Mouse (Mus musculus): ENCODE data around the gene Pate2. TPM values are rescaled to one million over a fixed set of nuclear protein-coding genes. Genes with fewer than 3 reads are reported as not detected.
"Not testable (repeated sequence)": the region's sequence is repeated elsewhere in the genome, so short reads cannot be mapped to it uniquely, and the experiment has no call there.

Pate2 gene
- total RNA-seq, 1 experiment from 2014 or later = 0.52 TPM

DNA sequence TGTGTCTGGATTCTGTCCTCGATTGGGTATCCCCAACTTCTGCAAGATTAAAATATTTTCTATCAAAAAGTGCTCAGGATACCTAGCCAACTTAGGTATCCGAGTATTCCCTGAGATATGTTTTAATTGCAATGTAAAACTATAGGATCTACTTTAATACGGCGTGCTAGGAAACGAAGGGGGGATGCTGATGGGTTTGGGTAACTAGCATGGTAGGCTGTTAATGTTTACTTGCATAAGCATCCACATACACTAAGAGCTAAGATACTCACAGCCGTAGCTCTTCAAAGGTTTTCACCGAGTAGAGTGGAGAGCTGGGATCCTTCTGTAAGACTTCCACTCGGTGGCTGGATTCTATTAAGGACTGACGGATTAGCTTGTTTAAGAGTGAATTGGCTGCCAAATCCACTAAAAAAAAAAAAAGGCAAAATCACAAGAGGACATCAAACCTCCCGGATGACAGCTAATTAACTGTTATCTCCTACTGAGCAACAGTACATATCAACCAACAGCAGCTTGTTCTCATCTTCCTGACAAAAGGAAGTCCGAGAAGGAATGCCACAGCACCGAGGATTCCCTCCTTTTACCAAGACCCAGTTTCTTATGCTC is 13.5 kb upstream of the Pate2 start:
- no peak for DNase-seq

GRCm38 (mm10) chr9:35558257-35559008 is 11.7 kb upstream of the Pate2 start, which contains the start of the genes Ddx25 and Pus3:
Ddx25 (minus strand) TSS chr9:35558528.
Pus3 (plus strand) TSS chr9:35558595.
- peak; percentile 42 for DNase-seq

DNA sequence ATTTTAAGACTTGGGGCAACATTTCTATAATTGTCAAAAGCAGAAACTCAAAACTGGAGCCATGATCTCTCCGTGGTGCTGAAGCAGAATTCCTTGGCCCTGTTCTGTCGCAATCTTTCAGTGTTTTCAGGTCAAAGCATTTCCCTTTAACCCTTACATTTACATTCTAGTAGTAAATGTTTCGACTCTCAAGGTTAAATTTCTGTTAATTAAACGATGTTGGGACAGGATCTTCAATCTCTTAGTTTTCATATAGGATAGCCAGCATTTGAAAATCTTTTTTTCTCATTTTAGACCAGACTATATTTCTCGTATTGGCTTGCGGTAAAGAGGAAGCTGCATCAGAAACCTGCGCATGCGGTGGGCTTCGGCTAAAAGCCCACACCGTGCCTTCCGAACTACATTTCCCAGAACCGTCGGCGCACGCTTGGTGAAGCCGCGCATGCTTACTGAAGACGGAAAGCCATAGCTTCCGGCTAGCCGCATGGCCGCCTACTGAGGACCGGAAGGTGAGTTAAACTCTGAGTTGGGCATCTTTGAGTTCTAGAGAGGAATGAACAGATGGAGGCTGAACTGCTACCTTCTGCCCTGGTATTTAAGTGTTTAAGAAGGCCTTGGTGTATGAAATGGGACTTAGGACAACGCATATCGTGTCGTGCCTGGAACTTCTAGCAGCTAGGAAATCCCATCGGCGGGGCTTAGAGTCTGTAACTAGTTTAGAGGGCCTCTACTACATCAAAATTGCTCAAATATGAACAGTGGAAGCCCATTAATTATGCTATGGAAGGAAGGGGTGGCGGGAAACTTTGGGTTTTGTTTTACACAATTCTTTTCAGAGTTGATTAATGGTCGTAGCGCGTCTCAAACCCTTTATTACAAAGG is 10.8 kb upstream of the Pate2 start:
- DNase-seq = peak; percentile 71

DNA sequence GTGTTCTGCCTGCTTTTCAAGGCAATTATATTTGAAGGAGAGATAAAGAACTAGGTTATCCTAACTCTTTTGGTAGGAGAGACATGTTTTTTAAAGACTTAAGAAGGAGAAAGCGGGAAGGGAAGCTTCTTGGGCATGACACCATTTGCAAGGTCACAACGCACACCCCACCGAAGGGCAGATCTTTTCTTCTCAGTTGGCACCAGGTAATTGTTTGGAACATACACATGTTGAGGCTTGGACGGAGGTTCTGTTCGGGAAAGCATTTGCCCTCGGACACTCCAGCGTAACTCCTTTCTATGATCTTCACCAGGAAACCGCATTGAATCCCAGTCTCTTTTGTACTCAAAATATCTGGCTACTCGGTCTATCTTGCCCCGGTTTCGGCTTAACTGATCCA is 9.0 kb upstream of the Pate2 start:
- no peak for DNase-seq

DNA sequence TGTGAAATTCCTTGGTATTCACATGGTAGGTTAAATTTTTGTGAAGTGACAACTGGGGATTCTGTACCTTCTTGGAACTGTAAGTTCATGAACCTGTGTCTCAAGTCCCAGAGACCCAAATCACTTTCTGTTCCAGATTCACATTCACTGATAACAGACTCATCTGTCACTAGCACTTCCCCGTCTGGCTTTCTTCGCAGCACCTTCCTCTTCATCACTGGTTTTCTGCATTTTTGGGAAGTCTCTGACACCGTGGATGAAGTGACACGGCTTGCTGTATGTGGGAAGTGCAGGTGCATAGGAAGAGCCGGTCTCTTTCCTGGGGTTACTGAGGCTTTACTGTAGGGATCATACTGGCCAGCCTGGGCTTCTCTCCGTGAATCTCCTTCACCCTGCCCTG is 8.5 kb upstream of the Pate2 start:
- DNase-seq = no peak

GRCm38 (mm10) chr9:35564536-35565240 is 5.4 kb upstream of the Pate2 start:
- no peak for DNase-seq

DNA sequence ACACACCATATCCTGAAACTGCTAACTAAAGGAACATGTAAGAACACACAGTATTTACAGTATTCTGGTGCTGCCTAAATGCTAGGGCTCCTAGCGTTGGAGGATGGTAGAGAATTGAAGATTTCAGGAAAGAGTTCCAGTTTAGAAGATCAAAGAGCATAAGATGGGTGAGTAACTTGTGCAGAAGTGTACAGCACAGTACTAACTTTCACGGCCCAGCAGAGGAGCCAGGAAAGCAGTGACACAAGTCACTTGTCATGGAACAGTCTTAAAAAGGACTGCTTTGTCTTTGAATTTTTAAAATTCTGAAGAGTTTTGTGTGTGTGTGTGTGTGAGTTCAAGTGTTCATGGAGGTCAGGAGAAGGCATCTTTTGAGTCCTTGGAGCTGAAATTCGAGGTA is 2.1 kb upstream of the Pate2 start:
- no peak for DNase-seq

- DNase-seq = no peak
Measured at GRCm38 (mm10) chr9:35570663-35571062, 579 bp downstream of the Pate2 start.

DNA sequence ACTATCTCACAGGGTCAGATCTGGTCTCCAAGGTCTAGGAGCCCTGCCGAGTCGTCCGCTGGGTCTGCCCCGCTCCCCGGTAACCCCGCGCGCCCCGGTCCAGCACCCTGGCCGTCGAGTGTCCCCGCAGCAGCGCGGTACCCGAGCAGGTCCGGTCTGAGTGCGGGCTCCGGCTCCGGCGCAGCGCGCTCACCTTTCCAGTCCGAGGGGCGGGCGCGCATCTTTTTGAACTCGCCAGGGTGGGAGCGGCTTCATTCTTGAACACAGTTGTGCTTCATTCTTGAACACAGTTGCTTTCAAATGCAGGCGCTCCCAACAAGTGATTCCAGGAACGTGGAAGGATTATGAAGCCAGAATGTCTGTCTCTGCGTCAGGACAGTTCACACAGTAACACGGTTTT is 4.3 kb downstream of the Pate2 start:
- DNase-seq = no peak

- DNase-seq = no peak
Measured at GRCm38 (mm10) chr9:35587674-35588073, 17.6 kb downstream of the Pate2 start.

DNA sequence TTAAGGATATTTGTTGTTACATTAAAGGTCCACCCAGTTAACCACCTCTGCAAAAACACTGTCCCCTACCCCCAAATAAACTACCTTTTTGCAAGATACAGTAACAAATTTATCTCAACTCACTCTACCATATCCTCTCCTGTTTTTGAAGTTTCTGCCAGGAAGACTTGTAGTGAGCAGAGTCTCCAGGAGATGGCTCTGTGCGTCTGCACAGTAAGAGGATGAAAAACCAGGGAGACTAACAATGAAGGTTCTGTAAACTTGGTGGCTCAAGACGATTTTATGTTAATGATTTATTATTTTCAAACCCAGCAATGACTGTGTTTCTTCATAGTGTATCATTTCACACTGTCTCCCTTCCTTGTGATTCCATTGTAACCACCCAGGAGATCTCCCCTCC is 22.8 kb downstream of the Pate2 start:
- DNase-seq = no peak

- DNase-seq = no peak
Measured at GRCm38 (mm10) chr9:35607647-35608405, 37.7 kb downstream of the Pate2 start.

DNA sequence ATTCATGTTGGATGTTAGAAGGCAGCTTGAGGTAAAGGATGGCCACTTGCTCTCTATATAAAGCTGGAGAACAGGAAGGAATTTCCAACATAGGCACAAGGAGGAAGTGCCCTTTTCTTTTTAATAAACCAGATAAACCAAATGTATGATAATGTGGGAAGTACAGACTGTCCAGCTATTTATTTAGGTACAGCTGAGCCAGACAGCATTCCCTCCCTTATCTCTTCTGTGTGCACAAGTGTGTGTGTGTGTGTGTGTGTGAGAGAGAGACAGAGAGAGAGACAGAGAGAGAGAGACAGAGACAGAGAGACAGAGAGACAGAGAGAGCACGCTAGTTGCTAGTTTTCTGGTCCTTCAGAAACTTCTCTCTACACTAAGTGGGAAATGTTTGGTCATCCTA is 41.8 kb downstream of the Pate2 start, which contains the start of gene Pate4:
TSS of gene Pate4 (minus strand) at position 101 of the 400 bp plus-strand sequence.
- DNase-seq = no peak

- DNase-seq = no peak
Measured at GRCm38 (mm10) chr9:35614005-35614404, 43.9 kb downstream of the Pate2 start.

DNA sequence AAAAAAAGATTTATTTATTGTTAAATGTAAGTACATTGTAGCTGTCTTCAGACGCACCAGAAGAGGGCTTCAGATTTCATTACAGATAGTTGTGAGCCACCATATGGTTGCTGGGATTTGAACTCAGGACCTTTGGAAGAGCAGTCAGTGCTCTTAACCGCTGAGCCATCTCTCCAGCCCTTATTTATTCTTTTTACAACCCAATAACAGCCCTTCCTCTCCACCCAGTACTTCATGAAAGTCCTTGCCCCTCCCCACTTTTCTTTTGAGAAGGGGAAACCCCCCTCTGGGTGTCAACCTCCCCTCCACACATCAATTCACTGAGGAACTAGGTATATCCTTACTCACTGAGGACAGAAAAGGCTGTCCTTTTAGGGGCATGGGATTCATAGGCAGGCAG is 46.7 kb downstream of the Pate2 start:
- DNase-seq = not testable (repeated sequence)

DNA sequence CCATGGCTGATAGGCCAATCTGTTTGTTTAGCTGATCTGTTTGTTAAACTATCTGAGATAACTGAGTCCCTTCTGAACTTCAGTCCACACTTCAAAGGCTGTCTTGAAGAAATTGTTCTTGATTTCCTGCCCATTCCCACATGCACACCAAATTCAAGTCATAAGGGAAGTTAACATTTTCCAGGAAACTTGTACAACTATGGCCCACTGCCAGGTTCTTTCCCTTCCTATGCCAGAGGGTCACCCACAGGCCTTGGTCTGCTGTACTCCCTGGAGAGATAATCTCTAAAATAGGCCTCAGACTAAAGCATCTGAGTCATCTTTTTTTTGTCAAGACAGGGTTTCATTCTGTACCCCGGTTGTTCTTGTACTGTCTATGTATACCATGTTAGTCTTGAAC is 62.9 kb downstream of the Pate2 start:
- DNase-seq = no peak

- no peak for DNase-seq
Measured at GRCm38 (mm10) chr9:35648102-35648501, 78.0 kb downstream of the Pate2 start, which contains the start of gene Pate3. Pate3 (minus strand) TSS chr9:35648202.

DNA sequence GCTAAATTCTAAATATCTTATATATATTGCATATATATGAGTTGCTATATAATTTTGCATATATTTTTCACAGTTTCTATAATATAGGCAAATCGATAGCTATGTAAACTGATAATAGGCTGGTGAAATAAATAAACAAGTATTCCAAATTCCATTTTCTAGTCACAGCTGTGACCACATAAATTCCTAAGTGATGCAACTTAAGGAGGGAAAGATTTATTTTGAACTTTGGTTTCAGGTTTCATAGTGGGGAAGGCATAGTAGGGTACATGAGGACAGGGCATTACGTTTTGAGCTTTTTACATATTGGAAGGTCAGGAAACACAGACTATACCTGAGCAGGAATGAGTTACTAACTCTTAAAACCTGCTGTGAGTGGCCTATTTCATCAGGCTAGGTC is 103.5 kb downstream of the Pate2 start:
- no peak for DNase-seq

DNA sequence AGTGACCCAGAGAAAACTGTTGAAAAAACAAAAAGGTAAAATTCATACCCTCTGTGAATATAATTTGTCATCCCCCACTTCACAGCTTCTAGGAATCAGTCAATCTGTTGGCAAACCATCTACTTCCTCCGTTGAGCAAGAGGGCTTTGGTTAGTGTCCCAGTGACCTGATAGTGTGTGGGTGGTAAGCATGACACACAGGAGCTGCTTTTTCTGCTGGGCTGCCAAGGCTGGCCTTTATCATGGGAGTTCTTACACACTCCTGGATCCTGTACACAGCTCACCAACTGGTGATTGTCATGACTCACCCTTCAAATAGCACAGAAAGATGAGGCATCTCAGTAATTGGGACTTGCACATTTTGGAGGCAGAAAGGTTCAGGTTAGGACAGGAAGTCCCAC is 116.9 kb downstream of the Pate2 start, which contains the start of gene Pate1:
TSS of gene Pate1 (minus strand) at position 378 of the 400 bp plus-strand sequence.
- no peak for DNase-seq

GRCm38 (mm10) chr9:35691924-35692323 is 121.8 kb downstream of the Pate2 start:
- DNase-seq = no peak

DNA sequence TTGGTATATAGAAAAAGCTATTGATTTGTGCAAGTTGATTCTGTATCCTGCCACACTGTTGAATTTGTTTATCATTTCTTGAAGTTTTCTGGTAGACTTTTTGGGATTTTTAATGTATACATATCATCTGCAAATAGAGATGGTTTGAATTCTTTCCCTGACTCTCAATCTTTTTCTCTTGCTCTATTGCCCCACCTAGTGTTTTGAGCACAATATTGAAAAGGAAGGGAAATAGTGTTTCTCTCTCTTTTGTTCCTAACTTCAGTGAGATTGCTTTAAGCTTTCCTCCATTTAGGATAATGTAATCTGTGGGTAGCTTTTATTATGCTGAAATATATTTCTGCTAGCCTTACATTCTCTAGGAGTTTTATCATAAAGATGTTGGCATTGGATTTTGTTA is 137.2 kb downstream of the Pate2 start:
- no peak for DNase-seq

Data from adrenal gland, postnatal 25 days (tissue).